Comparison of ENCODE assay signal across 8 mouse cellular contexts in genomic region chr2:170731632-170732561, GRCm38 (mm10). TPM values are rescaled to one million over a fixed set of nuclear protein-coding genes. Genes with fewer than 3 reads are reported as not detected.
DNase-seq lines count a peak whose midpoint lies in the region; ATAC-seq and TF ChIP-seq lines count a peak whose summit lies in the region.

TSS of gene Dok5 (plus strand) at chr2:170731807.

- ATAC-seq in frontal cortex, adult (ENCODE audit: low TSS enrichment), result peak; percentile 76
- ATAC-seq in liver, postnatal 0 days, result no peak

- intact Hi-C loops in heart, postnatal 36 days (cut with DNase I), result loop anchor here (5.0 kb wide), 1 partner anchor 120 kb away; no protein-coding TSS in a partner anchor

- no peak for TF ChIP-seq EP300 in liver, postnatal 0 days (IDR thresholded peaks at IDR 0.05; ENCODE audit: low read depth)

- TF ChIP-seq CTCF in liver, postnatal 0 days (IDR thresholded peaks at IDR 0.05; ENCODE audit: low read depth), result no peak

- no peaks in the 10 kb centered on the region for H3K4me1 ChIP-seq in liver, postnatal 0 days (ENCODE audit: insufficient read depth)

- peaks cover 14% of the 10 kb centered on the region for H3K27me3 ChIP-seq in liver, postnatal 0 days (ENCODE audit: insufficient read depth, low read length)

- WGBS in liver, postnatal 0 days (ENCODE audit: insufficient replicate concordance), result 4% methylated on average over 44 of the region's 53 CpGs

- no peak within 1 kb of the TSS for H3K27ac ChIP-seq in liver, postnatal 0 days (ENCODE audit: low read depth)

- peak; percentile 33 for DNase-seq in kidney, adult 18-20 months
- DNase-seq in kidney, adult 11 months, result no peak
- peak; percentile 76 to 79 for DNase-seq in heart, postnatal 36 days
- DNase-seq in layer of hippocampus, adult 9-10 months (ENCODE audit: low spot score), result peak; percentile 39
- DNase-seq in liver, postnatal 0 days, result peak; percentile 19
- DNase-seq in ovary, postnatal 14 days (ENCODE audit: low spot score), result peak; percentile 56
- no peak for DNase-seq in adipocyte (ENCODE audit: low spot score)

- no peak within 1 kb of the TSS for H3K9ac ChIP-seq in liver, postnatal 0 days (replicated peaks)

- no peaks in the 10 kb centered on the region for H3K36me3 ChIP-seq in liver, postnatal 0 days (replicated peaks; ENCODE audit: insufficient read depth, low read length)

- H3K9me3 ChIP-seq in liver, postnatal 0 days (ENCODE audit: low read length), result no peaks in the 10 kb centered on the region

- H3K4me3 ChIP-seq in liver, postnatal 0 days (ENCODE audit: low read depth, low read length), result peak within 1 kb of the TSS; percentile 17; the same call in 1 of the 2 replicates

- peak within 1 kb of the TSS; percentile 40; the same call in 1 of the 2 replicates for H3K4me2 ChIP-seq in liver, postnatal 0 days (ENCODE audit: low read depth, low read length)

RNA-seq across cellular contexts. Expression of gene Dok5, which starts in this region (rescaled TPM):
- under 1 TPM in 1 of 2 experiments, not detected in 1; 0.14 TPM for total RNA-seq in heart, postnatal 36 days (2021)
- 0.21 and 0.34 TPM in 2 replicates for polyA plus RNA-seq in liver, postnatal 0 days (2015; fragmentation: Nextera tagmentation; extraction: Ambion mirVana)

Comparison
In these comparisons a context has a peak if more than half of its experiments do, and no peak if none do; other contexts are left out.
1. DNase-seq: peak in kidney, adult 18-20 months (single experiment), layer of hippocampus, adult 9-10 months (single experiment) and ovary, postnatal 14 days (single experiment); none in kidney, adult 11 months (single experiment) and adipocyte (single experiment).
2. Peak in DNase-seq in heart, postnatal 36 days; RNA of the gene not detected or under 1 TPM.
3. Peak in DNase-seq, H3K4me3 ChIP-seq and H3K4me2 ChIP-seq in liver, postnatal 0 days; RNA of the gene not detected or under 1 TPM.